Mouse (Mus musculus) ZHBTc4 (cell line): ENCODE measurements around the gene Snrnp25.

ENCODE experiments used
- DNase-seq: peaks from one replicate; pipeline ENCODE4 v3.0.0-alpha.2; 2011; ENCODE audit warnings: low read depth, low spot score

Gene Snrnp25

GRCm38 (mm10) chr11:32205058-32205873 is at the start of gene Snrnp25:
Snrnp25 (plus strand) TSS chr11:32205415.
- peak; percentile 99 for DNase-seq

GRCm38 (mm10) chr11:32156854-32157630 is 48.2 kb upstream of the Snrnp25 start:
- no peak for DNase-seq

- DNase-seq: peak; percentile 40
Observed at GRCm38 (mm10) chr11:32157791-32158594, 47.2 kb upstream of the Snrnp25 start.

- no peak for DNase-seq
Observed at GRCm38 (mm10) chr11:32159176-32159575, 46.0 kb upstream of the Snrnp25 start.

- DNase-seq: no peak
Observed at GRCm38 (mm10) chr11:32160341-32160740, 44.9 kb upstream of the Snrnp25 start.

GRCm38 (mm10) chr11:32161500-32161899 is 43.7 kb upstream of the Snrnp25 start:
- peak; percentile 47 for DNase-seq

GRCm38 (mm10) chr11:32161922-32162804 is 43.1 kb upstream of the Snrnp25 start:
- DNase-seq: peak; percentile 88

GRCm38 (mm10) chr11:32166683-32167082 is 38.5 kb upstream of the Snrnp25 start:
- no peak for DNase-seq

- no peak for DNase-seq
Observed at GRCm38 (mm10) chr11:32178506-32178905, 26.7 kb upstream of the Snrnp25 start.

GRCm38 (mm10) chr11:32181246-32181645 is 24.0 kb upstream of the Snrnp25 start:
- no peak for DNase-seq

GRCm38 (mm10) chr11:32181973-32182868 is 23.0 kb upstream of the Snrnp25 start:
- peak; percentile 72 for DNase-seq

GRCm38 (mm10) chr11:32184469-32184868 is 20.7 kb upstream of the Snrnp25 start:
- DNase-seq: no peak

GRCm38 (mm10) chr11:32186031-32186430 is 19.2 kb upstream of the Snrnp25 start:
- no peak for DNase-seq

- DNase-seq: peak; percentile 60
Observed at GRCm38 (mm10) chr11:32187256-32187655, 18.0 kb upstream of the Snrnp25 start.

GRCm38 (mm10) chr11:32188881-32189280 is 16.3 kb upstream of the Snrnp25 start:
- no peak for DNase-seq

- DNase-seq: no peak
Observed at GRCm38 (mm10) chr11:32189434-32189833, 15.8 kb upstream of the Snrnp25 start.

GRCm38 (mm10) chr11:32190119-32190518 is 15.1 kb upstream of the Snrnp25 start:
- no peak for DNase-seq

GRCm38 (mm10) chr11:32190603-32191110 is 14.6 kb upstream of the Snrnp25 start:
- DNase-seq: no peak

GRCm38 (mm10) chr11:32193156-32193555 is 12.1 kb upstream of the Snrnp25 start:
- DNase-seq: no peak

- DNase-seq: no peak
Observed at GRCm38 (mm10) chr11:32194086-32194485, 11.1 kb upstream of the Snrnp25 start.
